Mouse (Mus musculus) kidney, adult 8-10 months (tissue): ENCODE results near the gene Bahcc1.

Experiments used
- DNase-seq, 2 experiments: peaks; one replicate each; pipeline ENCODE4 v3.0.0; 2022

Gene Bahcc1

GRCm38 (mm10) chr11:120232230-120233097, at the start of gene Bahcc1:
TSS of gene Bahcc1 (plus strand) at chr11:120232947.
- peak; percentile 100 for DNase-seq

DNA sequence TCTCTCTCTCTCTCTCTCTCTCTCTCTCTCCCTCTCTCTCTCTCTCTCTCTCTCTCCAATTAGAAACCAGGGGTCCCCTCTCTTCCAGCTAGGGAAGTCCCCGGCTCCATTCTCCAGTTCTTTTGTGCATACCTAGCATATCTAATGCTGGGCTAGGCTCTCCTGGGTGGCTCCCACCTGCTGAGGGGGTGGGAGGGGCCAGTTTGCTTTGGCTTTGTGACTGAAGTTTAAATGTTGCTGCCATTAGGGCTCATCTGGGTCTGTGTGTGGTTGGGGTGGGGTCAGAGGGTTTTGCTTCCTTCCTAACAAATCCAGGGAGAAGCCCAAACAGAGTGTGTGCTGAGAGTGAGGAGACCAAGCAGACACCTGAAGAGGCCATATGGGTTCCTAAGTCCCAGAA, 49.6 kb upstream of the Bahcc1 start:
- DNase-seq, result no peak

GRCm38 (mm10) chr11:120183708-120184107, 49.0 kb upstream of the Bahcc1 start:
- no peak for DNase-seq

DNA sequence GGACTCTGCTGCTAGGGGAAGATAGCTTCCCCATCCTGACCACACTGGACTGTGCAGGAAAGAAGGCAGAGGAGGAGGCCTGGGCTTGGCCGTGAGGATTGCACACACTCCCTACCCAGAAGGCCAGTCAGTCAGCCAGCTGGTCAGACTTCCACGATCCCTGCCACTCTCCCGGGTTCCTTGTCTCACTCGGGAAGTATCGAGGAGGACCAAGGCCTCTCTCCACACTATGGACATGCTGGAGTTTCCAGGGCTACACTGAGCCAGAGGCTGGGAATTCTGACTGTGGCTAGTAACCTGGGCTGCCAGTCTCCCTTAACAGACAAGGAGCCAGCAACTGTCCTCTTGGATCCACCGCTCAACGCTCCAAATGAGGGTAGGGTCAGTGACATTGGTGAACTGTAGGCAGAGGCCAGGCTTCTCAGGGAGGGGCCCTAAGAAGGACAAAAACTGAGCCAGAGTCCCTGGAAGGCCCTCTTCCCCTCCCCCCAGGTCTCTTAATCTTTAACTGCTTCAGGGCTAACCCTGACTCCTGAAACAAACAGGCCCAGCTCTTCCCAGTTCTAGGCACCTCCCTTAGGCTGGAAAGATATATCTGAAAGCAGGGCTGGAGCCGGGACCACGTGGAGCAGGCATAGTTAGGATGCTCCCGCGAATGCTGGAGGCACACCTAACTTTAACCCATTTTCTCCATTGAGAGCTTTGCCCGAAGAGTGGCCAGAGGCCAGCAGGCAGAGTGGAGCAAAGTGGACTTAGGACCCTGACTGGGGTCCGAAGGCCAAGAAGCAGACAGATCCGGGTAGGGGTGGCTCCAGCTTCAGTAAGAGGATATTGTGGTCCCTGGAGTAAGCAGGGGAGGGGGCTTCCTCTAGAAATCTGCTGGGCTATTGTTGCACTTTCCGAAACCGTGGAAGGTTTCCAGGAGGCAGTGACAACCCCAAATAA, 48.1 kb upstream of the Bahcc1 start:
- peak; percentile 92 to 96 for DNase-seq

GRCm38 (mm10) chr11:120185316-120186141, 47.2 kb upstream of the Bahcc1 start:
- DNase-seq, result peak in 1 of 2 experiments; percentile 45

- no peak for DNase-seq
Observed at GRCm38 (mm10) chr11:120186145-120186740, 46.5 kb upstream of the Bahcc1 start.

DNA sequence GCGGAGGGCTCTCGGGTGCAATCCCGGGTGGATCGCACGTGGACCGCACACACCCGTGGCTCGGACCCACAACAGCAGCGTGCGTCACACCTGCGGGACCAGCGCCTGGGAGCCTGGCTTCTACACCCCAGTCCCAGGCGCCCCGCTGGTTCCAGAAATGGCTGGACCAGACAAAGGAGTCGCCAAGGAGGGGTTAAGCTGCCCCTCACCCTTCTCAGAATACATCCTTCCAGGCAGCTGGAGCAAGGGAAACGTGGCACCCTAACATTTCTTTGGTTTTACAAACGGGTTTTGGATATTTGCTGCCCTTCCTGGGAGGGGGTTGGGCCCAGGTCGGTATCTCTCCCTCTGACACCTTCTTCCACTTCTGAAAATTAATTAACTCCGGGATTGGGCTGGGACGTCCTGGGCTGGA, 45.9 kb upstream of the Bahcc1 start:
- DNase-seq, result peak in 1 of 2 experiments; percentile 32

- DNase-seq, result peak in 1 of 2 experiments; percentile 46
Observed at GRCm38 (mm10) chr11:120187236-120188101, 45.3 kb upstream of the Bahcc1 start.

DNA sequence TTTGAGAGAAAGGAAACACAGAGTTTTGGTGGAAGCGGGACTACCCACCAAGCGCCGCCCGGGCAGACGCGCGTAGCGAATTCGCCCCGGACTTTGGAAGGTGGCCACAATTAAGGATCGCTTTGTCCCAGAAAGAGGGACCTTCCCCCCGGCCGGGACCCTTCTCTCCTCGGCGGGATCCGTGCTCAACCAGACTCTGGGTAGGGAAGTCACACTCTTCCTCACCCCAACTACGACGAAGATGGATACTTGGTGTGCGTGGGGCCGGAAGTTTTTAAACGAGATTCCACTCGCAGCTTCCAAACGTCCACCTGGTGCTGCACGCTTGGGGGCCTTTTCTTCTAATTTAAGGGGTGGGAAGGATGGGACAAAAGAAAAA, 44.7 kb upstream of the Bahcc1 start:
- DNase-seq, result peak in 1 of 2 experiments; percentile 50

DNA sequence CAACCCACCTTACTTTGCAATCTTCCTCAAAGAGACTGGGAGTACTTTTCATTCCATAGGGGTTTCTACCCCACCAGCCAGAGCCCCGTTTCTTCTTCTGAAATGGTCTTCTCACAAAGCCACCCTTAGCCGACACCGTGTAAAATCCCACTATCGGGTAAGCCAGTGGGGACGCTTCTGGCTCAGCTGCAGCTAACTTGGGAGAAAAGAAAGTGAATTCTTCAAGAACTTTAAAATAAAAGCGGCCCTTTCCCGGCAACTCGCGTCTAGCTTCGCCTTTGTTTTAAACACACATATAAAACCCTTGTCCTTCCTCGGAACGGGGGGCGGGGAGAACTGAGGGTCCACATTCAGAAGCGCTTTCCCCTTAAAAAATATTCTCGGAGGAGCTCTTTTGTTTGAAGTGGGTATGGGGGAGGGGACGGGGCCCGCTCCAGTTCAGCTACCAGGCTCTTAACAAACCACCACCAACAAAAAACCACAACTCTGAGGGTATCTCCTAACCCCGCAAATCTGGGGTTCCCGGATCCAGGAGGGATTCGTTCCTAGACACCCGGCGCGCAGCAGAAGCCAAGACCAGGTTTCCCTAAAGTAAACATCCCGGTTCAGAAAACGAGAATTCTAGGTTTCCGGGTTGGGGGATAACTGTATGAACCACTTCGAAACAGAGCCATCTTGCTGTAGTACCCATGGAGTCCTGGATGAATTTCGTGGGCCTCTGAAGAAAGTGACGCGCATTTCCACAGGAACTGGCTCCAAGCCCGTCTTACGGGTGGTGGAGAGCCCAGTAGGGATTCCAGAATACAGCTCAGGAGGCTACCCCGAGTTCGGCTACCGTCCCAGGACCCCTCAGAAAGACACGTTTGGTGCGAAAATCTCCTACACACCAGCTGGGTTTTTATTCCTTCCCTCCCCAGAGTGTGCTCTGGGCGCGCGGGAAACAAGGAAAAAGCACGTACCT, 44.0 kb upstream of the Bahcc1 start:
- DNase-seq, result peak in 1 of 2 experiments; percentile 63

DNA sequence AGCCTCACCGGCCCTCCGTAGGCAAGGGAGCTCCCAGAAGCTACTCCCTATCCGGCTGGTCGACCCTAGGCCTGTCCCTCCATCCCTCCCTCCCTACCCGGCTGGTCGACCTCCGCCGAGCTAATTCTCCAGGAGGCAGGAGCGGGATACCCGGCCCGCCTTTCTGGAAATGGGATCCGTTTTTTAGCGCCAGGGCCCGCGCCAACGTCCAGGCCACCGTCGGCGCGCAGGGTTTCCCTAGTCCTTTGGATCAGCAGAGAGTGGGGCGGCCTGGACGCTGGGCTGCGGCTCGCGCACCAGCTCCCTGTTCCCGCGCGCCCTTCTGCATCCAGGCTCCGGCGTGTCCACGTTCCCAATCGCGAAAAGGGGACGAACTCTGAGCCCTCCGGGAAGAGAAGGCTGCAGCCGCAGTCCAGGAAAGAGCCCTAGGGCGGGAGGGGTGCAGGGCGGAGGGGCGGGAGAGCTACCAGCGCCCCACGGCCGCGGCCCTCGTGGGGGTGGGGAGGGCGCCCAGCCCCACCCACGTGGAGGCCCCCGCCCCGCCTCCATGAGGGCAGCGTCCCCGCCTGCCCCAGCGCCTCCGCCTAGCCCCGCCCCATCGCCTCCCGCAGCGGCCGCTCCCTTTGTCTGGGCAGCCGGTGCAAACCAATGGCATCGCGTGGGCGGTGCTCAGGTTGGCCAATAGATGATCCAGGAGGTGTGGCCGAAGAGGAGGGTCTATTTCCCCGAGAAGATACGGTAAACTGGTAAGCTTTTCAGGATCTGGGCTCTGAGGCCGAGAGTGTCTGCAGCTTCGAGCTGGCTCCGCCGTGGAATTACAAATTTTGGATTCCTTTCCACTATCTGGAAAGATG, 43.1 kb upstream of the Bahcc1 start:
- peak; percentile 99 for DNase-seq

- no peak for DNase-seq
Observed at GRCm38 (mm10) chr11:120190526-120191412, 42.0 kb upstream of the Bahcc1 start.

GRCm38 (mm10) chr11:120198831-120199230, 33.9 kb upstream of the Bahcc1 start:
- no peak for DNase-seq

GRCm38 (mm10) chr11:120199766-120200165, 33.0 kb upstream of the Bahcc1 start:
- no peak for DNase-seq

DNA sequence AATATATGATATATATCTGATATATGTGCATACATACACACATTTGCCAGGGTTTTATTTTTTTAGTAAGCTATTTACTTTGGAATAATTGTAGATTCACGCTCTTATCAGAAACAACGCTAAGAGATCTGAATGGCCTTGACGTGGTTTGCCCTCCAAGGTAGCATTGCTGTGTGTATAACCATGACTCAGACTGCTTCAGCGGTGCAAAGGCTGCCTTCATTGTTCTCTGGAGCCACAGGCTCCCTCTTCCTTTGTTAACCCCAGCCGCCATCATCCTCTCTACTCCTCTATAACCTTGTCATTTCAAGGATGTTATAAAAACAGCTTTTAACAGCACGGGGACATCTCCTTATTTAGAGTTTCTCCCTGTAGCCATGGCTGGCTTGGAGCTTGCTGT, 32.1 kb upstream of the Bahcc1 start:
- no peak for DNase-seq

DNA sequence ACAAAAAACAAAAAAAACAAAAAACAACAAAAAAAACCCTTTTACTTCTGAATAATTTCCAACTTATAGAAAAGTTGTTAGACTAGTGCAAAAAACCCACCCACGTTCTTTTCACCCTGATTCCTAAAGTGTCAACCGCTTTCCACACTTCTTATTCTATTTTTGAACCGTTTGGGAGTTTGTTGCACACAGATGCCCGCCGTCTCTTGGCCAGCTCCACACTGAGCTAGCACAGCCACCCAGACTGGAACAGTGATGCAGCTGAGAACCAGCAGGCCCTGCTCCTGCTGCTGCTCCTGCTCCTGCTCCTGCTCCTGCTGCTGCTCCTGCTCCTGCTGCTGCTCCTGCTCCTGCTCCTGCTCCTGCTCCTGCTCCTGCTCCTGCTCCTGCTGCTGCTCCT, 28.5 kb upstream of the Bahcc1 start:
- no peak for DNase-seq

DNA sequence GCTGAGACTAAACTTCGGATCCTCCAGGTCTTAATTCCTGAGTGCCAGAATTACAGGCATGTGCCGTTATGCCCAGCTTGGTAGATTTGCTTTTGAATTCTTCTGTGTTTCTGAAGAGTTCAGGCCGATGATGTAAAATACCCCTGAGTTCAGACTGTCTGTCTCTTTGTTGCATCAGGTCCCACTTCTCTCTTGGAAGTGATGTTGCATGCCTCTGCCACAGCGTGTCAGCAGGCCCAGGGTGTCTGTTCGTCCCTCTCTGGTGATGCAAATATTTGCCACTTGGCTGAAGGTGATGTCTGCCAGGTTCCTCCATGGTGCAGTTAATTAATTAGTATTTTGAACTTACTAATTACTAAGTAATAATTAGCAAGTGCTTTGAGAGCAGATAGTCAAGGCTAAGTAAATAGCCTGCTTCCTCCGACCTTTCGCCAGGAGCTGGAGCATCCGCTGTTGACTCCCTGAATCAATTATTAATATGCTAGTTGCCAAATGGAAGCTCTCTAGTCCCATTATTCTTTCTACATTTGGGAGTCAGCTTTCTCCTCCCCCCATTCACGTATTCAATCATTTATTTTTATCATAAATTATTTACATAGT, 26.6 kb upstream of the Bahcc1 start:
- peak in 1 of 2 experiments; percentile 49 for DNase-seq
